Mouse (Mus musculus) R1 (cell line): ENCODE results near the gene Nab2.

Source experiments
- DNase-seq: peaks from one replicate; pipeline ENCODE4 v3.0.0-alpha.2; 2018; ENCODE audit warnings: low read depth, low spot score

Gene Nab2

GRCm38 (mm10) chr10:127643553-127644238 lies 24.7 kb downstream of the Nab2 start:
- peak; percentile 82 for DNase-seq

GRCm38 (mm10) chr10:127642772-127643552 lies 25.4 kb downstream of the Nab2 start, which contains the start of gene Stat6:
Gene Stat6 (plus strand): TSS chr10:127642986.
- peak; percentile 41 for DNase-seq

GRCm38 (mm10) chr10:127641861-127642771 lies 26.3 kb downstream of the Nab2 start:
- peak; percentile 82 for DNase-seq

- no peak for DNase-seq
These were observed 27.9 kb downstream of the Nab2 start for GRCm38 (mm10) chr10:127640421-127640820.

GRCm38 (mm10) chr10:127632668-127633271 lies 35.6 kb downstream of the Nab2 start:
- no peak for DNase-seq

- no peak for DNase-seq
These were observed 36.8 kb downstream of the Nab2 start for GRCm38 (mm10) chr10:127631261-127632214.

GRCm38 (mm10) chr10:127626433-127626832 lies 41.9 kb downstream of the Nab2 start:
- DNase-seq: peak; percentile 78

- peak; percentile 46 for DNase-seq
These were observed 44.7 kb downstream of the Nab2 start for GRCm38 (mm10) chr10:127623439-127624216.

GRCm38 (mm10) chr10:127622661-127623060 lies 45.7 kb downstream of the Nab2 start:
- no peak for DNase-seq

- DNase-seq: peak; percentile 52
These were observed 46.3 kb downstream of the Nab2 start for GRCm38 (mm10) chr10:127622057-127622392.

- DNase-seq: peak; percentile 96
These were observed 46.9 kb downstream of the Nab2 start for GRCm38 (mm10) chr10:127621191-127622056.

GRCm38 (mm10) chr10:127620406-127621190 lies 47.8 kb downstream of the Nab2 start, which contains the start of gene Lrp1:
Gene Lrp1 (minus strand): TSS chr10:127621148.
- DNase-seq: peak; percentile 62

GRCm38 (mm10) chr10:127619941-127620405 lies 48.4 kb downstream of the Nab2 start:
- DNase-seq: no peak

- DNase-seq: no peak
These were observed 49.1 kb downstream of the Nab2 start for GRCm38 (mm10) chr10:127619119-127619721.

GRCm38 (mm10) chr10:127618173-127618572 lies 50.2 kb downstream of the Nab2 start:
- no peak for DNase-seq

GRCm38 (mm10) chr10:127617294-127617693 lies 51.1 kb downstream of the Nab2 start:
- DNase-seq: no peak

- DNase-seq: peak; percentile 33
These were observed 52.1 kb downstream of the Nab2 start for GRCm38 (mm10) chr10:127616261-127616679.
